Mouse (Mus musculus): ENCODE measurements at regions not wholly inside any gene's neighbourhood (a gene's known extent, or its start where the extent isn't known, plus 50 kb on each side); places are given as distances from the start of the nearest gene placed in this dataset.
"Not testable (repeated sequence)": the region's sequence is repeated elsewhere in the genome, so short reads cannot be mapped to it uniquely, and the experiment has no call there.

- DNase-seq, result no peak
Measured at GRCm38 (mm10) chrX:94785983-94786382, 61.6 kb downstream of the Zxdb start.

GRCm38 (mm10) chrX:94788331-94788920 lies 64.1 kb downstream of the Zxdb start:
- DNase-seq, result peak; percentile 15 to 38

GRCm38 (mm10) chrX:94796845-94797244 lies 72.5 kb downstream of the Zxdb start:
- DNase-seq, result not testable (repeated sequence)

GRCm38 (mm10) chrX:94797348-94798182 lies 73.2 kb downstream of the Zxdb start:
- DNase-seq, result not testable (repeated sequence)

- not testable (repeated sequence) for DNase-seq
Measured at GRCm38 (mm10) chrX:94798183-94798619, 73.8 kb downstream of the Zxdb start.

- not testable (repeated sequence) for DNase-seq
Measured at GRCm38 (mm10) chrX:94812760-94813159, 88.4 kb downstream of the Zxdb start.

- not testable (repeated sequence) for DNase-seq
Measured at GRCm38 (mm10) chrX:94827524-94827923, 103.2 kb downstream of the Zxdb start.

GRCm38 (mm10) chrX:94844110-94844779 lies 119.9 kb downstream of the Zxdb start:
- not testable (repeated sequence) for DNase-seq

GRCm38 (mm10) chrX:94849549-94849948 lies 125.2 kb downstream of the Zxdb start:
- DNase-seq, result not testable (repeated sequence)

- no peak for DNase-seq
Measured at GRCm38 (mm10) chrX:94857501-94857900, 133.1 kb downstream of the Zxdb start.

GRCm38 (mm10) chrX:94857954-94858353 lies 133.6 kb downstream of the Zxdb start:
- DNase-seq, result no peak

- DNase-seq, result no peak
Measured at GRCm38 (mm10) chrX:94863123-94863522, 138.8 kb downstream of the Zxdb start.

GRCm38 (mm10) chrX:94865531-94866502 lies 141.4 kb downstream of the Zxdb start:
- peak; percentile 86 to 91 for DNase-seq

- DNase-seq, result not testable (repeated sequence)
Measured at GRCm38 (mm10) chrX:94883547-94883946, 142.9 kb downstream of the Spin4 start.
